Mouse (Mus musculus) kidney, adult 9 months (tissue): ENCODE results near the gene Prrc2a.
"Not testable (repeated sequence)": the region's sequence is repeated elsewhere in the genome, so short reads cannot be mapped to it uniquely, and the experiment has no call there.

ENCODE experiments used
- DNase-seq: peaks from one replicate; pipeline ENCODE4 v3.0.0; 2022

Prrc2a gene

DNA sequence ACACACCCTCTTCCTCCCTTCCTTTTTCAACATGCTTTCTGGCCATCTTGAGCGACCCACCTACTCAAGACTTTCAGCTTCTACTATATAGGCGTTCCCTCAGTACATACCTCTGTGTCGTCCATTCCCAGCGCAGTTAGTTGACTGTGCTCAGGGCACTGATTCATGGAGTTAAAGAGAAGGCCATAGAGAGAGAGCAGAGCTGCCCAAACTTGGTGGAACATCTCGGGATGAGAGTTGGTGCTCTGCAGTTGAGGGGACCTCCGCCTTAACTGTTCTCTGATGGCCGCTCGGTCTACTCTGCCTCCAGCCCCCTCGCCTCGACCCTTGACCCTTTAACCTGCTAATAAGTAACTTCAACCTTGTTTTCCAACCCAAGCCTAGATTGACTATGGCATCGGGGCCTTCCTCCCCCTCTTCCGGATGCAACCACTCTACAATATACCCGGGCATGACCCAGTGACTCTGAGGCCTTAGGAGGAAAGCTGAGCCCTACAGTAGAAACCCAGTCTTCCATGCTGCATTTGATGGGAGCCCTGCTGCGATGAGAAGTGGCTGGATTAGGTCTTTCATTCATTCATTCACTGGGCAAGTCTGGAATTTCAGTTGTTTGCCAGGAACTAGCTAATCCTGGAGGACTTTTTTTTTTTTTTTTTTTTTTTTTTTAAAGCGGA lies 33.1 kb downstream of the Prrc2a start, which contains the start of gene Apom:
Apom (minus strand) TSS at position 551 of the 674 bp plus-strand sequence.
- peak; percentile 70 for DNase-seq

DNA sequence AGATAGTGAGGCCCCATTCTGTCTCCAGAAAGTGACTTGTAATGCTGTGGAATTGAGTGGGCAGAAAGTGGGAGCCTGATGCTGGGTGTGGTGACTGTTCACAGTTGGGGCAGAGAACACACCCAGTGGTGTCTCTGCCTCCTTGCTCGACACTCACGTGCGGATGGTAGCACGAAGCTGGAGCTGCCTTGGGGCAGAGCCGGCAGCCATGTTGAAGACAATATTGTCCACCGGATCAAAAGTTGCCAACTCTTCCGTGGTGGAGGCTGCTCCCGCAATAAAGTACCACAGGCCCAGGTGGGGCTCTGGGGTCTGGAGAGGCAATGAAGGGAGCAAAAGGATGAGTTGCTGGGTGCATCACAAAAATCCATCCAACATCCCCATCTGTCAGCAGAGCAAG lies 33.7 kb downstream of the Prrc2a start:
- DNase-seq: no peak

DNA sequence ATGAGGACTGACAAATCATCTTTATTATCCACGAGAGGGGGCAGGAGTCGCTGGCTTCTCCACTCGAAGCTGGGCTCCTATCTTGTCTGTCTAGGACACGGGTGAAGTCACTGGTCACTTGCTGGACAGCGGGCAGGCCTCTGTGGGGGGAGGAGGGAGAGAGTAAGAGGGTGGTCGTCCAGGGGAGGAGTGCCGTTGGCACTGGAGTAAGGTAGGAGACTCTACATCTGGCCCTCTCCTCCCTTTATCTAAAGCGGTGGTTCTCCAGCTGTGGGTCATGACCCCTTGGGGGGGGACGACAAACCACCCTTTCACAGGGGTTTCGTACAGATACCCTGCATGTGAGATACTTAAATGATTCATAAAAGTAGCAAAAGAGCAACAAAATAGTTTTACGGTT lies 35.7 kb downstream of the Prrc2a start:
- DNase-seq: no peak

DNA sequence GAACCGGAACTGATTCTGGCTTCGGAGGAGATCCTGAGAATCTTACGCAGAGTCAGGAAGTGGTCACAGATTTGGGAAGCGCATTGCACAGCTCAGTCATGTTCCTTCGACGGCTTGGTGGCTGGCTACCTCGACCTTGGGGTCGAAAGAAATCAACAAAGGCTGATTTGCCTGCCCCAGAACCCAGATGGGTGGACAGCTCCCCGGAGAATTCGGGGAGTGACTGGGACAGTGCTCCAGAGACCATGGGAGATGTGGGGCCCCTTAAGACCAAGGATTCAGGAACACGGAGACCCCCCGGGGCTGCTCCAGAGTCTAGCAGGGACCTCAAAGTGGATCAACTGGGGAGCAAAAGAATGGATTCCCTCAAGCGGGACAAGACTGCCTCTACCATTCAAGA lies 37.7 kb downstream of the Prrc2a start:
- DNase-seq: no peak

DNA sequence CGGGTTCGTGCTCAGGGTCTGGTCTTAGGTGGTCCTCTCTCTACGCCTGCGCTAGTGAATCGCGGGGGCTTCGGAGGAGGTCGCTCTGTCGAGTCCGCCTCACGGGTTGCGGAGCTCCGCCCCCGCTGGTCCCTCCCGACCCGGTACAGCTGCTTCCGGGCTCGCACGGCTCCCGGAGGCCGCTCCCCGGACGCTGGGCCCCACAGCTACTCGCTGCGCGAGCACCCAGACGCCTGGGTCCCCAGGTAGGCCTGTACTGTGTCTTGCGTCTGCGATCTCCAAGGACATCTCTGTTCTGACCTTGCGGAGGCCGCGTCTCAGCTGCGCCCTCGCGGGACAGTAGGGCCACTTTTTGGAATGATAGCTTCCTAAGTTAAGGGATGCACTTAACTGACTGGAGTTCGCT lies 38.5 kb downstream of the Prrc2a start, which contains the start of gene D17H6S53E:
D17H6S53E (plus strand) TSS at position 168 of the 406 bp plus-strand sequence.
- DNase-seq: peak; percentile 74

DNA sequence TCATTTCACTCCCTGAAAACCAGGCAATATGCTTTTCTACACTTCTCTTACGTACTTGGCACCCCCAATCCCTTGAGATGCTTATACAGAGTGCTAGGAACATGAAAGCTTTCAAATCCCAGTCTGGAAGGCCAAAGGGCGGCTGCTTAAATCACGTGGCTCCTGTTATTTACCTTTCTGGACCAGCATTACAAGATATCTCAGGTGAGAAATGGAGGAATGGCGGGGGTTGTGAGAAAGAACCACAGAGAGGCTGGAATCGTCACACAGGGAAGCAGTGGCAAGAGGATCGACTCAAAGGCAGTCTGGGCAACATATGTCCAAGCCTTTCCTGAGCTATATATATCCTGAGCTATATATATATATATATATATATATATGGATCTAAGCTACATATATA lies 39.1 kb downstream of the Prrc2a start:
- no peak for DNase-seq

GRCm38 (mm10) chr17:35125081-35125480 lies 39.6 kb downstream of the Prrc2a start:
- no peak for DNase-seq

GRCm38 (mm10) chr17:35124261-35124896 lies 40.3 kb downstream of the Prrc2a start:
- peak; percentile 55 for DNase-seq

GRCm38 (mm10) chr17:35123287-35123686 lies 41.4 kb downstream of the Prrc2a start:
- DNase-seq: not testable (repeated sequence)

DNA sequence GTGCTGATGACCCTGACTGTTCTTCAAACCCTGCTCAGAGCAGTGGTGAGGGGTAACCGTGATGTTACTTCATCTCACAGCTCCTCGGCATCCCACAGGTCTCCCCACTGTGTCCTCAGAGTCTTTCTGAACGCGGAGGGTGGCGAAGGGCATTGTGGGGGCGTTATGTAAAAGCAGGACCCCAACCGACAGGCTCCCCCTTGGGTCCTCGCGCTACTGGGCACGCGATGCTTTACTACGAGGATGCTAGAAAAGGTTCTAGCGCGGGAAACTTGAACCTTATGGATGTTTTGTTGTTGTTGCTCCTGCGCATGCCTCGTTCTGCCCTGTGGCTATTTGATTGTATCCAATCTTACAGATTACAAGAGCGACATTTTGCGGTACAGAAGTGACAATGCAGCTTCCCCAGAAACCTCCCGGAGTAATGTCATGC lies 42.8 kb downstream of the Prrc2a start, which contains the start of gene Csnk2b:
Csnk2b (minus strand) TSS at position 183 of the 433 bp plus-strand sequence.
- DNase-seq: peak; percentile 69

DNA sequence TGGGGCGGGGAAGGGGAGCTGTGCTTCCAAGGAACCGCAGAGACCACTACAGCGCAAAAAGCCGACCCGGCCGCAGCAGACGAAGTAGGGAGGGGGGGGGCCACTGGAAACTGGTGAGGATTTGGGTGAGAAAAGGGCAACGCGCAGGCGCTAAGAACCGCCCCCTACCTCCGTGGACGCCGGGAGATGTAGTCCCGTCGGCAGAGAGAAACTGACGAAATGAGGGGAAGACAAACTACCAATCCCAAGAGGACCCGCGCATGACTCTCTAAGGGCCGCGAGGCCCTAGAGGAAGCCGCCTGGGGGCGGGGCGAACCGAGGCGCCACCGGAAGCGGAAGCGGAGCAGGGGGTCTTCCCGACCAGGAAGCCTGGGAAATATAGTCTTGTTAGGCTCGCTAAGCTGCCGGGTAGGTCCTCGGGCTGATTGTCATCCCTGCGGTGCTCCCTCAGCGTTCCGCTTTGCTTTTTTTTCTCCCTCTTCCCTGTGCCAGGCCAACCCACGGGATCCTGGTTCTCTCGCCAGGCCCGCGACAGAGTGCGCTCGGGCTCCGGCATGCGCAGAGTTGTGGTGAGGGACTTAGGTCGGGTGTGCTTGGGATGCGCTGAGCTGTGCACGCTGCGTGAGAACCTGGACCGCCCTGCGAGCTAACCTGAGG lies 43.4 kb downstream of the Prrc2a start, which contains the start of gene Gpank1:
Gpank1 (plus strand) TSS at position 313 of the 657 bp plus-strand sequence.
- DNase-seq: peak; percentile 99

DNA sequence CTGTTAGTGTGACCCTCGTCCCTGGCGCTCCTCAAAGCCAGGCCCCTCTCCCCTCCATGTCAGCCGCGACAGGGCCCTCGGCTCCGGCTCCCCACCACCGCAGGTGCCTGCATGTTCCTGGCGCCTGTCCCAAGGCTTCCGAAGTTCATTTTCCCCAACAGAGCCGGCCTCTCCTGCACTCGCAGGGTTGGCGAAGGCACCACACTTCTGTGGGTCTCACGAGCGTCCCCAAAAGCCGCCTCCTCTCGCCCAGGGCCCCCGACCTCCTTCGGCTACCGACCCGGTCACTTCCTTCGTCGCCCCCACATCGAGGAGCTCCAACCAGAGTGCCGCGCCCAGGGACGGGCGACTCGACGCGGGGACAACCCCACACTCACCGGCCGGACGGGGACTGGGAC lies 44.0 kb downstream of the Prrc2a start:
- peak; percentile 62 for DNase-seq

DNA sequence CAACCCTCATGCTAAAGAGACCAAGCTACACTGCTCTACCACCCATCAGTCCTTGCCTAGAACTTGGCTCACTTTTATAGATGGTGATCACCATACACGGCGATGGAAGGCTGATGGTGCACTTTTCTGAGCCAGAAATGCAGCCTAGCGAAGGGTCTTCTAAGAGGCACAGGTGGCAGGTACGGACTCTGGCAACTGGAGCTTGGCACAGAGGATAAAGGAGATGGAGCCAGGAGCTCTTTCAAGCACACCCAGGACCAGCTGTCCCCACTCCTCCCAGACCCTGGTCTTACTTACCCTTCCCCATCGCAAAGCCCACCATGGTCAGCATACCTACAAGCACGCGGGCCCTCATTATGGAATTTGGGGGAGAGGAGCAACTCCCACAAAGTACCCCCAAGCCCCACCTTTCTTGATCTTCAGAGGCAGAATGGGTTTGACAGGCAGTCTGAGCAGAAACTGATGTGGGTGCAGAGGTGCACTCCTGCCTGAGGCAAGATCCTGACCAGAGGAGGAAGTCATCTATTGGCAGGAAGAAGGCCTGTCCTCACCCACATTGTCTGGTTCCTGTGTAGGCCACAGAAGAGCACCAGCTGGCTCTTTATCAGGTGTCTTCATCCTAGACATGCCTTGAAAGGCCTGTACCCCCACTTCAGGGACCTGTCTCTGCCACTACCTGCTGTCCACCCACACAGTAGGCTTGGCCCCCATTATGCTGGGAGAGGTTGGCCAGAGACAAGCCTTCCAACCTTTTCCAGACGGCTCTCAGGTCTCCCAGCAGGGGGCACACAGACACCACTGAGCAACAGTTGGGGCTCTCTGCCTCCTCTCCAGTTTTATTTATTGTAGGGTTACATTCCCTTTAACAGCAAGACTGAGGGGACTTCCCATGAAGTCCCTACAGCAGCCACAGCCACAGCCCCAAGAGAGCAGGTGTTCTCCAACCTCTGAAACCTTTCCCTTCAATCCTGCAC lies 49.4 kb downstream of the Prrc2a start, which contains the start of gene Ly6g5b:
Ly6g5b (minus strand) TSS at position 383 of the 974 bp plus-strand sequence.
- DNase-seq: no peak

- no peak for DNase-seq
Measured at GRCm38 (mm10) chr17:35111774-35112173, 52.9 kb downstream of the Prrc2a start.

GRCm38 (mm10) chr17:35108097-35108496 lies 56.6 kb downstream of the Prrc2a start, which contains the start of gene Ly6g5c:
Gene Ly6g5c, plus strand, starts transcription at chr17:35108279.
- no peak for DNase-seq

GRCm38 (mm10) chr17:35106522-35106921 lies 58.2 kb downstream of the Prrc2a start:
- DNase-seq: no peak

GRCm38 (mm10) chr17:35105740-35106389 lies 58.8 kb downstream of the Prrc2a start:
- DNase-seq: peak; percentile 47

- no peak for DNase-seq
Measured at GRCm38 (mm10) chr17:35104754-35105153, 59.9 kb downstream of the Prrc2a start.

DNA sequence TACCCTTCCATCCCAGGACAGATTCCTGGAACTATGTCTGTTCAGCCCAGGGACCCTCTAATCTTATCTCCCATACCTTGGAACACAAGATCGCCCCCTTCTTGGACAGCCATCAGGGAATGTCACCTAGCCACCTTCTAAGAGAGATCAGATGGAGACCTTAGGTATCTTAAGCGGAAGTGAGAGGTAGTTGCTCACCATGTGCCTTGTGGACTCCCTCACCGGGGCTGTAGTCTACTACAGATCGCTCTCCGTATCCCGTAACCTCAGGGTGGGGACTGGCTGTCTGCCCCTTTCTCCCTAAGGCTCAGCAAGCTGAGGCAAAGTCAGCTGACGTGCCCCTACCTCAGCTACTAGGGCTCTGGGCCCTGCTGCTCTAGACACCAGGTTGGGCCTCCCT lies 60.6 kb downstream of the Prrc2a start:
- no peak for DNase-seq

DNA sequence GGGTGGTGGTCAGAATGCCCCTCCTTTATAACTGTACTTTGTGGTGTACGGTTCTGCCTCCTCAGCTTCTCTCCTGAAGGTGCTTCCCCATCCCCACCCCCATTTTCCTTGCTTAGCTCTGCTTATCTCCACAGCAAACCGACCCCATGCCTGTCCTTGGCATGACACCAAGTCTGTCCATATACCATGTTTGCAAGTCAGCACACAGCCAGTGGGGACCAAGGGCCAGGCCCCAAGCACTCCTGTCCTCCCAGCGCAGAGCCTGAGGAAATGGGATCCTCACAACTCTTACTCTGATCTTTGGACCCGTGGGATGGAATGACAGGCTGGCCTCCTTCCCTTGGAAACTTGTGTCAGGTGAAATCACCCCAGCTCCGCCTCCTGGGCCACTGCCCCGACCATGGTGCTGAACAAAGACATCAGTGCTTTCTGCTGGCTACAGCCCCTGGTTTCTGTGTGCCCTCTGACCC lies 61.4 kb downstream of the Prrc2a start:
- DNase-seq: peak; percentile 88

DNA sequence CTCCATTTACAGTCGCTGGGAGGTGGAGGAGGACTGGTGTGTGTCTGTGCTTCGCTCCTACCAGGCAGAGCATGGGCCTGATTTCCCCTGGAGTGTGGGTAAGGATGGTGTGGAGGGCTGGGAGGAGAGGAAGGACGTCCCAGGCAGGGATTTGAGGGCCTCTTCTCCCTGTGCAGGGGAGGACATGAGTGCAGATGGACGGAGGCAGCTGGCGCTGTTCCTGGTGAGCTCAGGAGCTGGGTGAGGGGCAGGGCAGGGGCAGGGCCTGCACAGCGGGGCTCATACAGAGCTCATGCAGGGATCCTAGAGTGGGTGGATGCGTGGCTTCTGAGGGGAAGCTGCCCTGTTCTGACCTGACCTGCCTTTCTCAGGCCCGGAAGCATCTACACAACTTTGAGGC lies 62.4 kb downstream of the Prrc2a start:
- DNase-seq: no peak

GRCm38 (mm10) chr17:35101161-35101560 lies 63.5 kb downstream of the Prrc2a start:
- DNase-seq: no peak
